Mouse (Mus musculus): ENCODE data around the gene Defb7. TPM values are rescaled to one million over a fixed set of nuclear protein-coding genes. Genes with fewer than 3 reads are reported as not detected.

The Defb7 gene
- polyA plus RNA-seq (2011; ENCODE audit: insufficient read depth, insufficient read length, low replicate concordance, missing spikeins): not detected in 2 replicates

DNA sequence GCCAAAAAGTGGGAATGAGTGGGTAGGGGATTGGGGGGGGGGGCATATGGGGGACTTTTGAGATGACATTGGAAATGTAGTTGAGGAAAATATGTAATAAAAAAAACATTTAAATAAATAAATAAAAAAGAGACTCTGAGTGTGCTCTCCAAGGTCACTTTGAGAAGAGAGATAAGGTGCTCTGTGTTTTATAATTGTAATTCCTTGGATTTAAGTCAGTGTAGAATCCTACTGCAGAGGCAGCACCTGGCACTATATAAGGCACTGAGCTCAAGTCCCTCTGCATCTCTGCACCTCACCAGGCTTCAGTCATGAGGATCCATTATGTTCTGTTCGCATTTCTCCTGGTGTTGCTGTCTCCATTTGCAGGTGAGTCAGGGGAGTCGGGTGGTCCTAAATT is at the start of gene Defb7:
TSS of gene Defb7 (plus strand) at position 301 of the 400 bp plus-strand sequence.
- no peak within 1 kb of the TSS for H3K27ac ChIP-seq (ENCODE audit: control insufficient read depth, insufficient read depth, low read depth, low read length, poor library complexity)
- WGBS: 84% methylated on average over 2 of the region's 2 CpGs
- no peaks in the 10 kb centered on the region for H3K4me1 ChIP-seq (ENCODE audit: control insufficient read depth, insufficient read depth, low read length)
- TF ChIP-seq CTCF (IDR thresholded peaks at IDR 0.05; ENCODE audit: control insufficient read depth, insufficient read depth, low read length) (no peak), POLR2A (IDR thresholded peaks at IDR 0.05; ENCODE audit: borderline replicate concordance, control insufficient read depth, low read depth, low read length) (no peak)
- no peak within 1 kb of the TSS for H3K4me3 ChIP-seq (replicated peaks; ENCODE audit: control insufficient read depth, low read depth, low read length)

DNA sequence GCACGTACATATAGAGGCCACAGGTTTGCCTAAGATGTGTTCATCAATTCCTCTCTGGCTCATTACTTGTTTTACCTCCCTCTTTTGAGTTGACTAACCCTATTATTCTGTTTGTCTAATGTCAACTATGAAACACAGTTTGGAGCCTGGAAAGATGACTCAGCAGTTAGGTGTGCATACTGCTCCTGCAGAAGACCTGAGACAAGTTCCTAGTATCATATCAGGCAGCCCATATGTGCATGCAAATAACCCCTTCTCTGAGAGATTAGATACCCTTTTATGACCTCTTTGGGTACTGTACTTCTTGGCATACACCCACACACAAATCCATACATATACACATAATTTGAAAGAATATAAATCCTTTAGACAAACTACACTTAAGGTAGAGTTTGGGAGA is 48.5 kb upstream of the Defb7 start:
- H3K4me3 ChIP-seq (replicated peaks; ENCODE audit: control insufficient read depth, low read depth, low read length): no peak overlapping the region
- H3K4me1 ChIP-seq (ENCODE audit: control insufficient read depth, insufficient read depth, low read length): no peaks in the 10 kb centered on the region
- H3K27ac ChIP-seq (ENCODE audit: control insufficient read depth, insufficient read depth, low read depth, low read length, poor library complexity): no peak overlapping the region
- WGBS: 47% methylated on average over 1 of the region's 1 CpGs
- TF ChIP-seq CTCF (IDR thresholded peaks at IDR 0.05; ENCODE audit: control insufficient read depth, insufficient read depth, low read length): no peak
- TF ChIP-seq POLR2A (IDR thresholded peaks at IDR 0.05; ENCODE audit: borderline replicate concordance, control insufficient read depth, low read depth, low read length): no peak

DNA sequence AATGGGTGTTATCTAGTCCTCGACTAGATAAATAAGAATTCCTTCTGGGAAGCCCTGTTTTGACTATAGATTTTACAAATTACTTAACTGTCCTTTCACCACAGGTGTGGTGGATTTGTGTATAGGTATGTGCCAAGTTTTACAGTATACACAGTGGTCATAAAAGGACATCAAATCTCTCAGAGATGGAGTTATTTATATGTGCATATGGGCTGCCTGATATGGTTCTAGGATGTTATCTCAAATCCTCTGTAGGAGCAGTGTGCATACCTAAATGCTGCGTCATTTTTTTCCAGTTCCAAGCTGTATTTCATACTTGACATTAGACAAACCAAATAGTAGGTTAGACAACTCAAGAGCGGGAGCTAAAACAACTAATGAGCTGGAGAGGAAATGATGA is 33.5 kb upstream of the Defb7 start:
- H3K4me3 ChIP-seq (replicated peaks; ENCODE audit: control insufficient read depth, low read depth, low read length): no peak overlapping the region
- no peak for TF ChIP-seq CTCF (IDR thresholded peaks at IDR 0.05; ENCODE audit: control insufficient read depth, insufficient read depth, low read length)
- TF ChIP-seq POLR2A (IDR thresholded peaks at IDR 0.05; ENCODE audit: borderline replicate concordance, control insufficient read depth, low read depth, low read length): no peak
- no peaks in the 10 kb centered on the region for H3K4me1 ChIP-seq (ENCODE audit: control insufficient read depth, insufficient read depth, low read length)
- no peak overlapping the region for H3K27ac ChIP-seq (ENCODE audit: control insufficient read depth, insufficient read depth, low read depth, low read length, poor library complexity)
- whole genome bisulfite sequencing: 63% methylated on average over 3 of the region's 3 CpGs

DNA sequence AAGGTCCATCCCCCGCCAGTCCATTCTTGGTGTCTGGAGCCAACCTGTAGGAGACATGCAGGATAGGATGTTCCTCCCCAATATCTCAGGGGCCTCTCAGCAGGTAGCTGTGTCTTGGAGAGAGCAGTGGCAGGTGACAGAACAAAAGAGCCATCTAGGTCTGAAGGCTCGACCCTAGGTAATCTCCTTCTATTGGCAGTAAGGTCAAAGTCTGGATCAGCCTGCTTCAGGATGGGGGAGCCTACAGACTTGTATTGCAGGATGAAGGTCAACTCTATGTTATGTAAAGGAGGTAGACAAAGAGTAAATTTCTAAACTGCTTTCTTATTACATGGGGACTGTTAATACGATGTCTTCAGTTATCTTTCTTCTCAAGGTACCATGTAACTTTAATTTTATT is 25.9 kb upstream of the Defb7 start:
- Histone ChIP-seq H3K4me1 (ENCODE audit: control insufficient read depth, insufficient read depth, low read length) (no peaks in the 10 kb centered on the region), H3K4me3 (replicated peaks; ENCODE audit: control insufficient read depth, low read depth, low read length) (no peak overlapping the region), H3K27ac (ENCODE audit: control insufficient read depth, insufficient read depth, low read depth, low read length, poor library complexity) (no peak overlapping the region)
- TF ChIP-seq CTCF (IDR thresholded peaks at IDR 0.05; ENCODE audit: control insufficient read depth, insufficient read depth, low read length): no peak
- TF ChIP-seq POLR2A (IDR thresholded peaks at IDR 0.05; ENCODE audit: borderline replicate concordance, control insufficient read depth, low read depth, low read length): no peak
- 74% methylated on average over 3 of the region's 3 CpGs for WGBS

DNA sequence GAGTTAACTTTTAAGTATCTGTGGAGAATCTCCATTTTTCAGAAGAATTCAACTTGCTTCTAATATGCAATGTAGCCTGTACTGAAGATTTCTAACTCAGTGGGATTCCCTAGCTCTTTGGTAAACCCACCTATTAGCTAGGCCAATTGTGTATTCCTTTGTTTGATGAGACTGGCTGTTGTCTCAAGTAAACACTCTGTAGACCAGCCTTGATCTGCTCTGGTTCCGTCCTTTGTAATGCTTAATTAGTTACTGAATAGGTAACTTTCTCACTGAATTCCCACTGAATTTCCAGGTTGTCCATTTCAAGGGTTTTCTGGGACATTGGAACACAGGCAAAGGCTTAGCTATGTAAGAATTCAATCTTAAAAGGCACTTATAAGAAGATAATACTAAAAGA is 5.6 kb downstream of the Defb7 start:
- WGBS: 64% methylated on average over 1 of the region's 1 CpGs
- Histone ChIP-seq H3K4me1 (ENCODE audit: control insufficient read depth, insufficient read depth, low read length) (no peaks in the 10 kb centered on the region), H3K27ac (ENCODE audit: control insufficient read depth, insufficient read depth, low read depth, low read length, poor library complexity) (no peak overlapping the region), H3K4me3 (replicated peaks; ENCODE audit: control insufficient read depth, low read depth, low read length) (no peak overlapping the region)
- TF ChIP-seq POLR2A (IDR thresholded peaks at IDR 0.05; ENCODE audit: borderline replicate concordance, control insufficient read depth, low read depth, low read length): no peak

DNA sequence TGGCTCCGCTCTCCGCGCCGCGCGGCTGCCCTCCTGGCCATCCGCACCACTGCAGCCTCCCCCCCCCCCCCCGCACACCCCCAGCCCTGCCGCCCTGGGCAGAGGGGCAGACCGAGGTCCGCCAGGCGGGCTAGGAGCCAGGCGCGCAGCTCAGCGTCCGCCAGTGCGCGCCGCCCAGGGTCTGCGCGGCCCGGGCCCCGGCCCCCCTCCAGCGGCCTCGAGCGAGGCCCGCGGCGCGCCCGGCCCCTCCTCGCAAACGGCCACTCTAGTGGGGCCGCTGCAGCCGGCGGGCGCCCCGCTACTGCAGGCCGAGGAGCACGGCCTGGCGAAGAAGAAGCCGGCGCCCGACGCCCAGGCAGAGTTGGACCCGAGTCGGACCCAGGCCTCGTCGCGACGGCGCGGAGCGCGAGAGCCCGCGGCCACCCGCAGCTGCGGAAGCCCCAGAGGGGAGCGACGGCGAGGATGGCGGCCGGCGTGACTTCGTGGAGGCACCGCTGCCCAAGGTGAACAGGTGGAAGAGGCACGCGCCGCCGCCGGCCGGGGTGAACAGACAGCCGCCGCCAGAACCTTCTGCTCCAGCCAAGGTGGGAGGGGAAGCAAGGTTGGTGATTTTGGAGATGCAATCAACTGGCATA is 40.4 kb downstream of the Defb7 start:
- Histone ChIP-seq H3K4me1 (ENCODE audit: control insufficient read depth, insufficient read depth, low read length) (no peaks in the 10 kb centered on the region), H3K27ac (ENCODE audit: control insufficient read depth, insufficient read depth, low read depth, low read length, poor library complexity) (no peak overlapping the region; the same call in 1 of the 2 replicates), H3K4me3 (replicated peaks; ENCODE audit: control insufficient read depth, low read depth, low read length) (no peak overlapping the region)
- TF ChIP-seq POLR2A (IDR thresholded peaks at IDR 0.05; ENCODE audit: borderline replicate concordance, control insufficient read depth, low read depth, low read length): no peak
- TF ChIP-seq CTCF (IDR thresholded peaks at IDR 0.05; ENCODE audit: control insufficient read depth, insufficient read depth, low read length): no peak
- 17% methylated on average over 73 of the region's 75 CpGs for WGBS

DNA sequence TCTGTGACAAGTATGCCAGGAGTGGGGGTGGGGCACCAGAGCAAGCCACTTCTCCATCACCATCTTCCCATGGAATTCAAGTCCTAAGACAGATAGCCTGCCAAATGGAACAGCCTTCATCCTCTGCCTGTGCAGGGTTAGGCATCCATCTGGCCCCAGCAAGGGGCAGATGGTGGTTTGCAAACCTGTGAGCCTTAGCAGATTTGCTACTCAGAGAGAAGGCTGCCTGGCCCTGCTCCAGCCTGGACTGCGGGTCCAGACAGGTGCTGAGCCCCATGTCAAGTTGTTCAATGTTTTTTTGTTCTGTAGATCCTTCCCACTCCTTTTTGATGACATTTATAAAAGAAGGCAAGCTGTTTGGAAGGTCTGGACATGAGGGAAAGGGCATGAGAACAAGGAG is 45.5 kb downstream of the Defb7 start:
- WGBS: 63% methylated on average over 1 of the region's 1 CpGs
- TF ChIP-seq POLR2A (IDR thresholded peaks at IDR 0.05; ENCODE audit: borderline replicate concordance, control insufficient read depth, low read depth, low read length) (no peak), CTCF (IDR thresholded peaks at IDR 0.05; ENCODE audit: control insufficient read depth, insufficient read depth, low read length) (no peak)
- no peak overlapping the region for H3K4me3 ChIP-seq (replicated peaks; ENCODE audit: control insufficient read depth, low read depth, low read length)
- no peak overlapping the region for H3K27ac ChIP-seq (ENCODE audit: control insufficient read depth, insufficient read depth, low read depth, low read length, poor library complexity)
- no peaks in the 10 kb centered on the region for H3K4me1 ChIP-seq (ENCODE audit: control insufficient read depth, insufficient read depth, low read length)

Other genes starting within 250 kb of the Defb7 start
- gene Defb5, start 247.5 kb upstream of the Defb7 start, polyA plus RNA-seq (2011; ENCODE audit: insufficient read depth, insufficient read length, low replicate concordance, missing spikeins): not detected in 2 replicates
- gene Defb3, start 201.7 kb upstream of the Defb7 start, polyA plus RNA-seq (2011; ENCODE audit: insufficient read depth, insufficient read length, low replicate concordance, missing spikeins): not detected in 2 replicates
- not detected in 2 replicates for gene Defb8, start 47.5 kb upstream of the Defb7 start, polyA plus RNA-seq (2011; ENCODE audit: insufficient read depth, insufficient read length, low replicate concordance, missing spikeins)
- not detected in 2 replicates for gene 4930467E23Rik, start 234.5 kb downstream of the Defb7 start, polyA plus RNA-seq (2011; ENCODE audit: insufficient read depth, insufficient read length, low replicate concordance, missing spikeins)